In the genomic region with DNA sequence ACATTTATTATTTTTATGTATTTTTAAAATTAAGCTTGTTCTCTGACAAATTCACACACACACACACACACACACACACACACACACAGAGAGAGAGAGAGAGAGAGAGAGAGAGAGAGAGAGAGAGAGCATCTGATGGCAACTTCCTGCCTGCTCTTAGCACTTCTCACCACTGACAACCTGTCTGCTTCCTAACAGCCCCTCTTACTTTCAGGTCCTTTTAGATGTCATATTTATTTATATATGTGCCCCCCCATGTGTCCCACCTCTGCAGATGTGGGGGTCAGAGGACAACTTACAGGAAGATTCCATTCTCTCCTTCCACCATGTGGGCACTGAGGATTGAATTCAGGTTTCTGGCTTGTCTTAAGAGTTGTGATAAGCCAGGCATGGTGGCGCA, we compare ENCODE assay signal across 20 mouse cellular contexts.
"Had no signal": no experiment of that assay in that cellular context is flagged by ENCODE, and none has a peak within 500 bp of the region (broad histone marks: within the 10 kb centered on the region; RNA-seq: fewer than 3 reads in every experiment).

No protein-coding gene starts in this region.

- H3K36me3 ChIP-seq: heart, embryonic 12.5 days; hindbrain, embryonic 10.5 days; hindbrain, embryonic 12.5 days; intestine, embryonic 15.5 days; limb, embryonic 13.5 days; limb, embryonic 15.5 days; liver, embryonic 12.5 days had no signal

- H3K27me3 ChIP-seq: heart, embryonic 12.5 days; hindbrain, embryonic 12.5 days; intestine, embryonic 15.5 days; limb, embryonic 13.5 days; limb, embryonic 15.5 days; liver, embryonic 12.5 days had no signal

- DNase-seq: gastrocnemius, adult 2 months; gastrocnemius, postnatal 10 days; gastrocnemius, postnatal 25 days; heart, adult 2 months; heart, postnatal 10 days; heart, postnatal 4 days; kidney, adult 18-20 months; kidney, adult 8-10 months; kidney, postnatal 10 days; kidney, postnatal 25 days; layer of hippocampus, adult 9-11 months; layer of hippocampus, postnatal 36 days; left cerebral cortex, postnatal 4 days had no signal
